Mouse (Mus musculus): ENCODE measurements around the gene Cd276. TPM values are rescaled to one million over a fixed set of nuclear protein-coding genes. Genes with fewer than 3 reads are reported as not detected.

The Cd276 gene
- polyA plus RNA-seq, 1 experiment from 2014 or later = 38.5 TPM

DNA sequence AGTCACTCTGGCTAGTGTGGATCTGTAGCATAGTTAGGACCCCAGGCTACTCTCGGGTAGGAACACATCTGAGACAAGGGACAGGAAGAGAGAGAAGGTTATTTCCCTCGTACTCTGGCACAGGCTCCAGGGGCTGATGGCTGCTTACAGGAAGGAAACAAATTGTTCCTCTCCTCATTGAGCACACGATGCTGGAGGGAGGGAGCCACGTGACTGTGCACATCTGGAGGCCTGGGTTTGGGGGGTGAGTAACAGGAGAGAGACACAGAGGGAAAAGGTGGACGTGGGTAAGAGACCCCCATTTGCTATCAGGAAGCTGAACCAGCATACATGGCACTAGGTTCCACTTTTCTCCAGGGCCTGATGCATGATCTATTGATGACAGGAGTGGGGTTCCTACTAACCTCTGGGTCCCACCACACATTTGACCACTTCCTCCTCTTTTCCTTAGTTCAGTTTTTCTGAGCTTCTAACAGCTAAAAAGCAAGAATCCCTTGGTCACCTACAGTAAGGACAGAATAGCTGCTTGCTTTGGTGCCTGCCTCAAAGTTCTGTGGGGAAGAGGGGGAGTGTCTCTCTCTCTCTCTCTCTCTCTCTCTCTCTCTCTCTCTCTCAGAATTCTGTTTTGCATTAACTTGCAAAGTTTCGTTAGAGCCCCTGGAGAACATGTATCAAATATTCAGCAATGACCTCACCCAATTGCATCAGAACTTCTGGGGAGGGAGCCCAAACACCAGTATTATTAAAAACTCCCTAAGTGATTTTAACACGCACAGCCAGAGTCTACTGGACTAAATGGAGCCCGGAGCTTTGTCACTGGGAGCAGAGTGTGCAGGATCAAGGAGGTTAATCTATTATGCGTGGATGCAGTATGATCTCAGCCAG, 37.1 kb downstream of the Cd276 start:
- ATAC-seq (ENCODE audit: low FRiP score, low TSS enrichment) = no peak
- whole genome bisulfite sequencing = 36% methylated on average over 9 of the region's 9 CpGs
- H3K4me1 ChIP-seq (ENCODE audit: insufficient read depth, low read length) = peaks cover 13% of the 10 kb centered on the region
- no peak overlapping the region for H3K9ac ChIP-seq (replicated peaks; ENCODE audit: low read length)
- no peaks in the 10 kb centered on the region for H3K36me3 ChIP-seq (ENCODE audit: insufficient read depth, low read length)
- H3K4me2 ChIP-seq (replicated peaks; ENCODE audit: low read depth, low read length) = no peak overlapping the region
- no peak overlapping the region for H3K4me3 ChIP-seq (ENCODE audit: low read length)
- no peak overlapping the region for H3K27ac ChIP-seq (ENCODE audit: low read length)
- H3K27me3 ChIP-seq (ENCODE audit: insufficient read depth, low read length) = no peaks in the 10 kb centered on the region
- no peaks in the 10 kb centered on the region for H3K9me3 ChIP-seq (ENCODE audit: low read length)

- Histone ChIP-seq H3K4me1 (ENCODE audit: insufficient read depth, low read length) (peaks cover 8% of the 10 kb centered on the region; the same call in 1 of the 2 replicates), H3K9me3 (ENCODE audit: low read length) (no peaks in the 10 kb centered on the region), H3K27me3 (ENCODE audit: insufficient read depth, low read length) (no peaks in the 10 kb centered on the region), H3K27ac (ENCODE audit: low read length) (no peak overlapping the region), H3K36me3 (ENCODE audit: insufficient read depth, low read length) (no peaks in the 10 kb centered on the region), H3K9ac (replicated peaks; ENCODE audit: low read length) (no peak overlapping the region), H3K4me3 (ENCODE audit: low read length) (no peak overlapping the region), H3K4me2 (replicated peaks; ENCODE audit: low read depth, low read length) (no peak overlapping the region)
- ATAC-seq (ENCODE audit: low FRiP score, low TSS enrichment) = no peak
- 75% methylated on average over 3 of the region's 3 CpGs for WGBS
Observed at GRCm38 (mm10) chr9:58516480-58516879, 38.8 kb downstream of the Cd276 start.

DNA sequence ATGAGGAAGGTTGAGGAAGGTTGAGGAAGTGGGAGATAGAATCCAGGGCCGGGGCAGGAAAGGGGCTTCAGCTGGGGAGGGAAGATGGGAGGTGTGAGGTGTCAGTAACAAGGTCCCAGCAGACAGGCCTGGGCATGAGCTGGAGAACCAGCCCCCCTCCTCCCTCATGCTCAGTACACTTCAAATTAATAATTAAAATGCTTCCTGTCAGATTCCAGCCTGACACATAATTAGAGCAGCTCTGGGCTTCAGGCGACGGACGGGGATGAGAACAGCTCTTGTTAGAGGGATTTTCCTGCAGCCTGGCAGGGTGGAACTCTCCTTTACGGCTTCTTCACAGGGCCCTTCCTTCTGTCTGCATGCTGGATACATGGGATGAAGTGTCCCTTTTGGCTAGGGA, 41.5 kb downstream of the Cd276 start:
- ATAC-seq (ENCODE audit: low FRiP score, low TSS enrichment) = no peak
- H3K27ac ChIP-seq (ENCODE audit: low read length) = no peak overlapping the region
- 34% methylated on average over 5 of the region's 5 CpGs for WGBS

DNA sequence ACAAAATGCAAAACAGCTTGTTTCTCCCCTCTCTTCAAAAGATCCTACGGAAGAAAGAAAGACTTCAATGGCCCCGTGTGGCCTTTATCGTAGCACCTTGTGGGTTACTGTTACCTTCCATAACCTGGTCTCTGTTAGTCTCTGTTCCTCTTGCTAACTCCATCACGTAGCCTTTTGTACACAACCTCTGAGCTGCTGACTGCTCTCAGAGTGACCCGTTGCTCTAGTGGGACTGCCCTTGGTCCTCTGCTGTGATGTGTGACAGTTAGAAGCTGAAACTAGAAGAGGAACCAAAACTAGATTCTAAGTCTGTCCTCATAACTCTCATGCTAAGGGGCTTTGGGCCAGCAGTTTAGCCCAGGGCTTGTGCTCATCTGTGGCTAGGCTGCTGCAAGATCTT, 44.8 kb downstream of the Cd276 start:
- H3K27me3 ChIP-seq (ENCODE audit: insufficient read depth, low read length) = no peaks in the 10 kb centered on the region
- WGBS = 86% methylated on average over 5 of the region's 5 CpGs
- H3K27ac ChIP-seq (ENCODE audit: low read length) = no peak overlapping the region
- H3K4me3 ChIP-seq (ENCODE audit: low read length) = no peak overlapping the region
- no peak for ATAC-seq (ENCODE audit: low FRiP score, low TSS enrichment)
- H3K4me2 ChIP-seq (replicated peaks; ENCODE audit: low read depth, low read length) = no peak overlapping the region
- peaks cover 5% of the 10 kb centered on the region; the same call in 1 of the 2 replicates for H3K4me1 ChIP-seq (ENCODE audit: insufficient read depth, low read length)
- H3K36me3 ChIP-seq (ENCODE audit: insufficient read depth, low read length) = no peaks in the 10 kb centered on the region
- H3K9me3 ChIP-seq (ENCODE audit: low read length) = no peaks in the 10 kb centered on the region; the same call in 1 of the 2 replicates
- no peak overlapping the region for H3K9ac ChIP-seq (replicated peaks; ENCODE audit: low read length)

More for the DNA sequence above, 41.5 kb downstream of the Cd276 start:
- Histone ChIP-seq H3K9me3 (ENCODE audit: low read length) (no peaks in the 10 kb centered on the region), H3K9ac (replicated peaks; ENCODE audit: low read length) (no peak overlapping the region), H3K36me3 (ENCODE audit: insufficient read depth, low read length) (no peaks in the 10 kb centered on the region), H3K27me3 (ENCODE audit: insufficient read depth, low read length) (no peaks in the 10 kb centered on the region), H3K4me1 (ENCODE audit: insufficient read depth, low read length) (peaks cover 5% of the 10 kb centered on the region; the same call in 1 of the 2 replicates), H3K4me3 (ENCODE audit: low read length) (no peak overlapping the region), H3K4me2 (replicated peaks; ENCODE audit: low read depth, low read length) (no peak overlapping the region)

- no peak for ATAC-seq (ENCODE audit: low FRiP score, low TSS enrichment)
- no peaks in the 10 kb centered on the region; the same call in 1 of the 2 replicates for H3K9me3 ChIP-seq (ENCODE audit: low read length)
- no peak overlapping the region for H3K27ac ChIP-seq (ENCODE audit: low read length)
- no peak overlapping the region for H3K9ac ChIP-seq (replicated peaks; ENCODE audit: low read length)
- no peak overlapping the region for H3K4me2 ChIP-seq (replicated peaks; ENCODE audit: low read depth, low read length)
- H3K36me3 ChIP-seq (ENCODE audit: insufficient read depth, low read length) = no peaks in the 10 kb centered on the region
- 78% methylated on average over 8 of the region's 8 CpGs for WGBS
- H3K4me1 ChIP-seq (ENCODE audit: insufficient read depth, low read length) = no peaks in the 10 kb centered on the region
- no peak overlapping the region for H3K4me3 ChIP-seq (ENCODE audit: low read length)
- no peaks in the 10 kb centered on the region for H3K27me3 ChIP-seq (ENCODE audit: insufficient read depth, low read length)
Observed at GRCm38 (mm10) chr9:58507216-58508005, 47.8 kb downstream of the Cd276 start.

GRCm38 (mm10) chr9:58500946-58501345, 54.3 kb downstream of the Cd276 start:
- Histone ChIP-seq H3K27ac (ENCODE audit: low read length) (no peak overlapping the region), H3K36me3 (ENCODE audit: insufficient read depth, low read length) (no peaks in the 10 kb centered on the region), H3K9me3 (ENCODE audit: low read length) (no peaks in the 10 kb centered on the region), H3K4me1 (ENCODE audit: insufficient read depth, low read length) (no peaks in the 10 kb centered on the region), H3K27me3 (ENCODE audit: insufficient read depth, low read length) (no peaks in the 10 kb centered on the region), H3K9ac (replicated peaks; ENCODE audit: low read length) (no peak overlapping the region), H3K4me2 (replicated peaks; ENCODE audit: low read depth, low read length) (no peak overlapping the region), H3K4me3 (ENCODE audit: low read length) (no peak overlapping the region)
- 85% methylated on average over 5 of the region's 5 CpGs for WGBS
- no peak for ATAC-seq (ENCODE audit: low FRiP score, low TSS enrichment)

- ATAC-seq (ENCODE audit: low FRiP score, low TSS enrichment) = no peak
- Histone ChIP-seq H3K36me3 (ENCODE audit: insufficient read depth, low read length) (no peaks in the 10 kb centered on the region), H3K9ac (replicated peaks; ENCODE audit: low read length) (no peak overlapping the region), H3K27me3 (ENCODE audit: insufficient read depth, low read length) (no peaks in the 10 kb centered on the region), H3K4me1 (ENCODE audit: insufficient read depth, low read length) (no peaks in the 10 kb centered on the region), H3K4me2 (replicated peaks; ENCODE audit: low read depth, low read length) (no peak overlapping the region), H3K27ac (ENCODE audit: low read length) (no peak overlapping the region), H3K4me3 (ENCODE audit: low read length) (no peak overlapping the region), H3K9me3 (ENCODE audit: low read length) (no peaks in the 10 kb centered on the region)
- whole genome bisulfite sequencing = 29% methylated on average over 4 of the region's 4 CpGs
Observed at GRCm38 (mm10) chr9:58497942-58498341, 57.3 kb downstream of the Cd276 start.

- Histone ChIP-seq H3K4me2 (replicated peaks; ENCODE audit: low read depth, low read length) (no peak overlapping the region), H3K4me1 (ENCODE audit: insufficient read depth, low read length) (no peaks in the 10 kb centered on the region), H3K27me3 (ENCODE audit: insufficient read depth, low read length) (no peaks in the 10 kb centered on the region), H3K9ac (replicated peaks; ENCODE audit: low read length) (no peak overlapping the region), H3K27ac (ENCODE audit: low read length) (no peak overlapping the region), H3K9me3 (ENCODE audit: low read length) (no peaks in the 10 kb centered on the region), H3K36me3 (ENCODE audit: insufficient read depth, low read length) (no peaks in the 10 kb centered on the region), H3K4me3 (ENCODE audit: low read length) (no peak overlapping the region)
- no peak for ATAC-seq (ENCODE audit: low FRiP score, low TSS enrichment)
- WGBS = 39% methylated on average over 4 of the region's 4 CpGs
Observed at GRCm38 (mm10) chr9:58496470-58497182, 58.6 kb downstream of the Cd276 start.

DNA sequence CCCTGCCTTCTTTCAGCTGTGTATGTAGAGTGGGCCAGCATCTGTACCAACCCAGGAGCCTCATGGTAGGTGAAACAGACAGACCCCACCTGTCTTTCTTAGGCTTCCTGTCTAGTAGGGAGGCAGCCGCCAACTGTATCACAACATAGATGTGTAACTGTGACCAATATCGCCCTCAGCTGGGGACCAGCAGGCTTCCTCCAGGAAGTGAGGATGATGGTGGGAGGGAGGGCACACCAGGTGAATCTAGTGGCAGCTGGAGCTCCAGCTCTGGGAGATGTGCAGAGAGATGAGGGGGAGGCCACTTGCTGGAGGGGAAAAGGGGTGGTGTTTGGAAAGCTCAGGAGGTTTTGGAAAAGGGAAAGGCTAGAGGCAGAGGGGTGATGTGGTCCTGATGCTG, 60.2 kb downstream of the Cd276 start:
- no peak for ATAC-seq (ENCODE audit: low FRiP score, low TSS enrichment)
- H3K27ac ChIP-seq (ENCODE audit: low read length) = no peak overlapping the region
- H3K4me1 ChIP-seq (ENCODE audit: insufficient read depth, low read length) = peaks cover 5% of the 10 kb centered on the region
- H3K9ac ChIP-seq (replicated peaks; ENCODE audit: low read length) = no peak overlapping the region
- H3K9me3 ChIP-seq (ENCODE audit: low read length) = no peaks in the 10 kb centered on the region
- WGBS = 77% methylated on average over 2 of the region's 2 CpGs
- no peak overlapping the region for H3K4me3 ChIP-seq (ENCODE audit: low read length)
- H3K36me3 ChIP-seq (ENCODE audit: insufficient read depth, low read length) = no peaks in the 10 kb centered on the region
- peaks cover 5% of the 10 kb centered on the region; the same call in 1 of the 2 replicates for H3K27me3 ChIP-seq (ENCODE audit: insufficient read depth, low read length)
- no peak overlapping the region for H3K4me2 ChIP-seq (replicated peaks; ENCODE audit: low read depth, low read length)
